Mouse (Mus musculus) retina, postnatal 7 days (tissue): ENCODE results near the gene Taf11.

Experiments used
- DNase-seq: peaks from one replicate; pipeline ENCODE4 v3.0.0-alpha.2; 2012; ENCODE audit warnings: low read depth, low spot score

Gene Taf11

GRCm38 (mm10) chr17:27909622-27910500 is at the start of gene Taf11:
Gene Taf11 (minus strand): TSS chr17:27909844.
- DNase-seq, result peak; percentile 58

- no peak for DNase-seq
Observed at GRCm38 (mm10) chr17:27957649-27958048, 48.0 kb upstream of the Taf11 start.

GRCm38 (mm10) chr17:27954629-27955402 is 45.2 kb upstream of the Taf11 start:
- no peak for DNase-seq

GRCm38 (mm10) chr17:27953136-27953535 is 43.5 kb upstream of the Taf11 start:
- no peak for DNase-seq

GRCm38 (mm10) chr17:27947155-27947554 is 37.5 kb upstream of the Taf11 start:
- no peak for DNase-seq

- DNase-seq, result no peak
Observed at GRCm38 (mm10) chr17:27946371-27946770, 36.7 kb upstream of the Taf11 start.

- DNase-seq, result no peak
Observed at GRCm38 (mm10) chr17:27945546-27946216, 36.0 kb upstream of the Taf11 start.

GRCm38 (mm10) chr17:27942131-27942530 is 32.5 kb upstream of the Taf11 start:
- DNase-seq, result no peak

- no peak for DNase-seq
Observed at GRCm38 (mm10) chr17:27941698-27942097, 32.1 kb upstream of the Taf11 start.

- no peak for DNase-seq
Observed at GRCm38 (mm10) chr17:27941178-27941577, 31.5 kb upstream of the Taf11 start.

- DNase-seq, result no peak
Observed at GRCm38 (mm10) chr17:27940352-27940751, 30.7 kb upstream of the Taf11 start.

- DNase-seq, result no peak
Observed at GRCm38 (mm10) chr17:27939028-27939427, 29.4 kb upstream of the Taf11 start.

- DNase-seq, result no peak
Observed at GRCm38 (mm10) chr17:27938121-27938754, 28.6 kb upstream of the Taf11 start.

GRCm38 (mm10) chr17:27937054-27937615 is 27.5 kb upstream of the Taf11 start:
- DNase-seq, result no peak

GRCm38 (mm10) chr17:27935091-27935490 is 25.4 kb upstream of the Taf11 start:
- DNase-seq, result no peak

GRCm38 (mm10) chr17:27934136-27934910 is 24.7 kb upstream of the Taf11 start:
- DNase-seq, result no peak

- DNase-seq, result no peak
Observed at GRCm38 (mm10) chr17:27931826-27932225, 22.2 kb upstream of the Taf11 start.

- DNase-seq, result no peak
Observed at GRCm38 (mm10) chr17:27930291-27930690, 20.6 kb upstream of the Taf11 start.

GRCm38 (mm10) chr17:27925504-27925903 is 15.9 kb upstream of the Taf11 start:
- DNase-seq, result no peak

- DNase-seq, result no peak
Observed at GRCm38 (mm10) chr17:27925054-27925453, 15.4 kb upstream of the Taf11 start.
